Mouse (Mus musculus) heart, embryonic 16.5 days (tissue): ENCODE data around the gene Ank3. TPM values are rescaled to one million over a fixed set of nuclear protein-coding genes. Genes with fewer than 3 reads are reported as not detected.

Source experiments
- ATAC-seq: fragments of 200-750 bp; cut with Nextera tagmentation; replicated peaks from 2 replicates; pipeline ENCODE4 v1.8.0; 2017; ENCODE audit warnings: moderate number of reproducible peaks; ENCODE audit not compliant: insufficient read depth, low FRiP score; ENCODE audit errors: extremely low read depth
- H3K27ac ChIP-seq: fragments of 300-500 bp; sonication (generic); 2 replicates; pipeline ENCODE4 v1.5.1; 2014; ENCODE audit warnings: mild to moderate bottlenecking, low read length, control low read depth, moderate library complexity
- H3K27me3 ChIP-seq: fragments of 300-500 bp; sonication (generic); 2 replicates; pipeline ENCODE4 v1.6.1; 2014; ENCODE audit warnings: low read length, mixed read lengths; ENCODE audit not compliant: control insufficient read depth, insufficient read depth
- H3K36me3 ChIP-seq: fragments of 300-500 bp; sonication (generic); 2 replicates; pipeline ENCODE4 v1.6.1; 2014; ENCODE audit not compliant: control insufficient read depth, insufficient read depth
- H3K4me1 ChIP-seq: fragments of 300-500 bp; sonication (generic); 2 replicates; pipeline ENCODE4 v1.6.1; 2014; ENCODE audit warnings: low read length, mixed read lengths; ENCODE audit not compliant: control insufficient read depth, insufficient read depth
- H3K4me2 ChIP-seq: fragments of 300-500 bp; sonication (generic); 2 replicates; pipeline ENCODE4 v1.6.1; 2014; ENCODE audit warnings: low read depth, mild to moderate bottlenecking, control low read depth, low read length
- H3K4me3 ChIP-seq: fragments of 300-500 bp; sonication (generic); 2 replicates; pipeline ENCODE4 v1.5.1; 2014; ENCODE audit warnings: mild to moderate bottlenecking, control low read depth, low read length
- H3K9ac ChIP-seq: fragments of 300-500 bp; sonication (generic); 2 replicates; pipeline ENCODE4 v1.6.1; 2014; ENCODE audit warnings: low read length, control low read depth
- H3K9me3 ChIP-seq: fragments of 300-500 bp; sonication (generic); replicated peaks from 2 replicates; pipeline ENCODE4 v1.6.1; 2016; ENCODE audit warnings: low read length; ENCODE audit not compliant: control insufficient read depth
- WGBS: fragments of 180-500 bp; shearing (Covaris S2); extraction: QIAGEN DNeasy Blood & Tissue Kit; methylation state at CpG from one replicate; pipeline ENCODE4 v1.1.7; 2014; 5-methylcytosine and 5-hydroxymethylcytosine counted together
- polyA plus RNA-seq: library from polyadenylated mRNA; unstranded; fragments of >200 nt; fragmentation: Nextera tagmentation; extraction: Ambion mirVana; gene quantifications from 2 replicates; pipeline ENCODE4 v1.2.1, GENCODE M21; 2015

Gene Ank3
- polyA plus RNA-seq, 1 experiment from 2014 or later: 33.2 TPM

DNA sequence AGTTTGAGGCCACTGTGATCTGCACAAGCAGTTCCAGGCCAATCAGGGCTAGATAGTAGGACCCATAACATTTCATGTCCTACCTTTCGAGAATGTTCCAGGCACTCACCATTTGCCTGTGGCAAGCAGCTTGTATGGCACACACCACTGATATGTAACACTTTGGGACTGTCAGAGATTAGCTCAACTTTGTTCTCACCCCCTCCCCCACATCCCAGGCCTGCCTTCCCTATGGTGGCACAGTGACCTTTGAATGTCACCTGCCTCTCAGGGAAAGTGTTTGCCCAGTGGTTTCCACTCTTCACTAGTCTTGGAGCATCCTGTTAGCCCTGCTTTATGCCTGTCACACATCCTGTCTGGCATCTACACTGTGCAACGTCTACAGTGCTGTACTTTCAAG is 430.2 kb downstream of the Ank3 start:
- H3K36me3 ChIP-seq: peaks cover 2% of the 10 kb centered on the region; the same call in 1 of the 2 replicates
- H3K27ac ChIP-seq: peak overlapping the region; percentile 72
- no peaks in the 10 kb centered on the region for H3K9me3 ChIP-seq
- ATAC-seq: no peak
- no peak overlapping the region for H3K9ac ChIP-seq
- H3K4me1 ChIP-seq: peaks cover 27% of the 10 kb centered on the region
- 46% methylated on average over 2 of the region's 2 CpGs for WGBS
- H3K27me3 ChIP-seq: no peaks in the 10 kb centered on the region
- no peak overlapping the region for H3K4me3 ChIP-seq
- H3K4me2 ChIP-seq: no peak overlapping the region

GRCm38 (mm10) chr10:69829236-69829635 is 430.7 kb downstream of the Ank3 start:
- ATAC-seq: 0 out of 2 replicates have a peak, but pooled peaks have one; percentile 45
- no peaks in the 10 kb centered on the region for H3K9me3 ChIP-seq
- H3K27ac ChIP-seq: peak overlapping the region; percentile 72
- H3K4me3 ChIP-seq: no peak overlapping the region
- H3K27me3 ChIP-seq: no peaks in the 10 kb centered on the region
- H3K36me3 ChIP-seq: peaks cover 1% of the 10 kb centered on the region; the same call in 1 of the 2 replicates
- no peak overlapping the region for H3K9ac ChIP-seq
- H3K4me1 ChIP-seq: peaks cover 27% of the 10 kb centered on the region
- WGBS: 50% methylated on average over 3 of the region's 3 CpGs
- no peak overlapping the region for H3K4me2 ChIP-seq

DNA sequence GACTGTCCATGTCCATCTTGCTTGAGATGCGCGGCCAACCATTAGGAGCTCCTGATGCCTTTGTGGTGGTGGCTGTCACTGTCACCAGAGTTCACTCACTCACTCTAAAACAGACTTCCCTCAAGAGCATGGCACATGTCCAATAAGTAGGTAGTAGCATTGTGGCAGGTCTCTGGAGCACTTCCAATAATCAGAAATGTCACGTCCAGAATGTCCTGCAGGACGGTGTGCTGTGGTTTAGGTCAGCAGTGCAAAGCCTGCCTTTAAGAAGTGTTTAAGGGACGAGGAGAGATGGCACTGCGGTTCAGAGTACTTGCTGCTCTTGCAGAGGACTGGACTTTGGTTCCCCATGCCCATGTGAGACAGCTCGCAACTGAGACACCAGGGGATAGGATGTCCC is 433.0 kb downstream of the Ank3 start:
- Histone ChIP-seq H3K27me3 (no peaks in the 10 kb centered on the region), H3K9me3 (no peaks in the 10 kb centered on the region), H3K4me3 (no peak overlapping the region), H3K27ac (peak overlapping the region; percentile 80), H3K9ac (peak overlapping the region; percentile 35), H3K4me2 (no peak overlapping the region), H3K36me3 (no peaks in the 10 kb centered on the region), H3K4me1 (peaks cover 36% of the 10 kb centered on the region)
- ATAC-seq: peak; percentile 56
- 48% methylated on average over 7 of the region's 7 CpGs for WGBS

DNA sequence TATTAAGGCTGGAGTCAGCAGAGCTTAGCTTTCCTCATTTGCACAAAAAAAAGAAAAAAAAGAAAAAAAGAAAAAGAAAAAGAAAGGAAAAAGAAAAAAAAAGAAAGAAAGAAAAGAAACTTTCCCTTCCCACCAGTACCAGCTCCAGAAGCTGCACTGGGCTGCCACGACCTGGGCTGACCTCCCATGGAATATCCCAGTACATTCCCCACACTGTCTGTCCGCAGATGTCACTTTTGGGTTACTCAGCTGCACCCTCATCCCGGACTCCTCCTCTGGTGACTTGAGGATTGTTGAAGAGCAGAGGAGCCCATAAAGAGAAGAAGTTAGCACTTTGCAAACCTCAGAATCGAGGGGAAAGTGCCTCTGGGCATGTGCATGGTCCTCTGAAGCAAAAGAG is 433.7 kb downstream of the Ank3 start:
- no peak for ATAC-seq
- Histone ChIP-seq H3K36me3 (no peaks in the 10 kb centered on the region), H3K9me3 (no peaks in the 10 kb centered on the region), H3K27me3 (no peaks in the 10 kb centered on the region), H3K9ac (no peak overlapping the region), H3K4me3 (no peak overlapping the region), H3K4me2 (no peak overlapping the region), H3K4me1 (peaks cover 36% of the 10 kb centered on the region), H3K27ac (peak overlapping the region; percentile 21)
- 83% methylated on average over 4 of the region's 4 CpGs for WGBS

- Histone ChIP-seq H3K9me3 (no peaks in the 10 kb centered on the region), H3K27ac (no peak overlapping the region), H3K9ac (no peak overlapping the region), H3K4me3 (no peak overlapping the region), H3K4me1 (peaks cover 36% of the 10 kb centered on the region), H3K27me3 (no peaks in the 10 kb centered on the region), H3K36me3 (no peaks in the 10 kb centered on the region), H3K4me2 (no peak overlapping the region)
- ATAC-seq: no peak
- WGBS: 90% methylated on average over 7 of the region's 7 CpGs
These were observed 434.2 kb downstream of the Ank3 start for GRCm38 (mm10) chr10:69832822-69833221.

- 23% methylated on average over 4 of the region's 4 CpGs for WGBS
- Histone ChIP-seq H3K4me3 (no peak overlapping the region), H3K4me1 (peaks cover 29% of the 10 kb centered on the region), H3K36me3 (no peaks in the 10 kb centered on the region), H3K9me3 (no peaks in the 10 kb centered on the region), H3K27me3 (no peaks in the 10 kb centered on the region), H3K27ac (peak overlapping the region; percentile 37), H3K4me2 (no peak overlapping the region), H3K9ac (no peak overlapping the region)
- ATAC-seq: peak; percentile 59
These were observed 436.1 kb downstream of the Ank3 start for GRCm38 (mm10) chr10:69834700-69835099.

DNA sequence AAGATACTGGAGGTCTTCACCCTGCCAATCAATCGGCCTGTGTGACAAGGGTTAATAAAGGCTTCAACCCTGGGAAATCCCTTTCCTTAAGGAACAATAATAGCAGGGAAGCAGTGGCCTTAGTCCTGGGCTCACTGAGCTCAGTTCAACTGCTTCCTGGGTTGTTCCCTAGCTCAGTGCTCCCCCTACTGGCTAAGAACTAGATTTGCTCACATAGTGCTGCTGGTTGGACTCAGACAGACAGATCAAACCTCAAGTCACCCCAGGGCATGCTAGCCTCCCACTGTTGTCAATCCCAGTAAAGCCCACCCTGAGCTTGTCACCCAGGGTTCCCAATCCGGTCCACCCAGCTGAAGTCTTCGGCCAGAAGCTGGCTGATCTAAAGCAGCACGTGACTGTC is 447.2 kb downstream of the Ank3 start:
- Histone ChIP-seq H3K9ac (no peak overlapping the region), H3K36me3 (peaks cover 7% of the 10 kb centered on the region), H3K4me1 (peaks cover 9% of the 10 kb centered on the region), H3K27me3 (no peaks in the 10 kb centered on the region), H3K27ac (no peak overlapping the region), H3K4me3 (no peak overlapping the region), H3K4me2 (no peak overlapping the region), H3K9me3 (no peaks in the 10 kb centered on the region)
- peak; percentile 80 for ATAC-seq
- 43% methylated on average over 4 of the region's 4 CpGs for WGBS

GRCm38 (mm10) chr10:69852366-69853091 is 454.0 kb downstream of the Ank3 start:
- Histone ChIP-seq H3K36me3 (peaks cover 10% of the 10 kb centered on the region), H3K9me3 (no peaks in the 10 kb centered on the region), H3K4me2 (no peak overlapping the region), H3K9ac (no peak overlapping the region), H3K27me3 (no peaks in the 10 kb centered on the region), H3K4me3 (no peak overlapping the region), H3K4me1 (no peaks in the 10 kb centered on the region), H3K27ac (no peak overlapping the region)
- ATAC-seq: no peak
- WGBS: 65% methylated on average over 5 of the region's 5 CpGs

- 93% methylated on average over 8 of the region's 8 CpGs for WGBS
- H3K4me1 ChIP-seq: peaks cover 3% of the 10 kb centered on the region
- no peak overlapping the region for H3K27ac ChIP-seq
- H3K4me2 ChIP-seq: no peak overlapping the region
- no peak overlapping the region for H3K9ac ChIP-seq
- no peaks in the 10 kb centered on the region for H3K27me3 ChIP-seq
- ATAC-seq: no peak
- H3K4me3 ChIP-seq: no peak overlapping the region
- no peaks in the 10 kb centered on the region for H3K9me3 ChIP-seq
- H3K36me3 ChIP-seq: peaks cover 10% of the 10 kb centered on the region
These were observed 456.1 kb downstream of the Ank3 start for GRCm38 (mm10) chr10:69854587-69855185.
